Mouse (Mus musculus) left cerebral cortex, postnatal 10 days (tissue): ENCODE results near the gene Toporsl. TPM values are rescaled to one million over a fixed set of nuclear protein-coding genes. Genes with fewer than 3 reads are reported as not detected.

ENCODE experiments used
- DNase-seq, 2 experiments: peaks; one replicate each; pipeline ENCODE4 v3.0.0; 2021 to 2022; ENCODE audit warnings: low spot score in 2 of 2, mixed read lengths in 1 of 2; ENCODE audit errors: extremely low spot score in 1 of 2
- intact Hi-C: fragments of 180-260 bp; cut with DNase I; formaldehyde crosslinking; loops from one replicate; pipeline ENCODE4 v1.15.1; 2025
- total RNA-seq, 2 experiments: library from RNA; stranded (reverse); gene quantifications; 2 replicates each; pipeline ENCODE4 v1.2.3; 2021

The Toporsl gene
- total RNA-seq = not detected

GRCm38 (mm10) chr4:52595927-52596326 lies at the start of gene Toporsl:
Gene Toporsl (plus strand): TSS chr4:52596274.
- no peak for DNase-seq
- intact Hi-C loops = no loop called here

DNA sequence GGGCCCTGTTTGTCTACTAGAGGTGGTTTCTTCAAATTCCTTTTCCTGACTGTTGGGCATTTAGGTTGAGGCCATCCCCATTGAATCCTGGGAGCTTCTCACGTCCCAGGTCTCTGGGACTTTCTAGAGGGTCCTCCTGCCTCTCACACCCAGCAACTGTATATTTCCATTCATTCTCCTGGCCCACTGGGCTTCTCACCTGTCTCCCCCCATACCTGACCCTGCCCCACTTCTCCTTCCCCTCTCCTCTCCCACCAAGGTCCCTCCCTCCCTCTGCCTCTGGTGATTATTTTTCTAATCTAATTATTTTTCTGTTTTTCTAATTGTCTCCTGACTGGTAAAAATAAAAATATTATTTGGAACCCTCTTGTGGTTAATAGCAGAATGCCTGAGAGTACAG lies 38.4 kb upstream of the Toporsl start:
- intact Hi-C loops = no loop called here
- no peak for DNase-seq

DNA sequence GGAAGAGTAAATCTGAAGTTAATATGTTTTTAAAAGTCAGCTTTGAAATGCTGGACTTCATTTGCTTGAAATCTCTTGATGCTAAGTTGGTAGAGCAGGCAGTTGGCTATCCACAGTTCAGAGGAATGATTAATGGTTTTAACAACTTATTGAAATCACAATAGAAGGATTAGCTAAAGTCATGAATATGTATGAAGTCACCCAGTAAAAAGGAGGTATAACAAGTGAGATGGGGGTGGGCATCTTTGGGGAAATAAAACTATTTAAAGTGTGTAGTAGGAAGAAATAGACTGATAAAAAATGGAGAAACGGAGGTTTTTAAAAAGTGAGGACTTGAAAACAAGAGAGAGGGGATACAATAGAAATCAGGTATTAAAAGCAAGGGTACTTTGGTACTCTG lies 38.0 kb upstream of the Toporsl start:
- intact Hi-C loops = no loop called here
- no peak for DNase-seq

DNA sequence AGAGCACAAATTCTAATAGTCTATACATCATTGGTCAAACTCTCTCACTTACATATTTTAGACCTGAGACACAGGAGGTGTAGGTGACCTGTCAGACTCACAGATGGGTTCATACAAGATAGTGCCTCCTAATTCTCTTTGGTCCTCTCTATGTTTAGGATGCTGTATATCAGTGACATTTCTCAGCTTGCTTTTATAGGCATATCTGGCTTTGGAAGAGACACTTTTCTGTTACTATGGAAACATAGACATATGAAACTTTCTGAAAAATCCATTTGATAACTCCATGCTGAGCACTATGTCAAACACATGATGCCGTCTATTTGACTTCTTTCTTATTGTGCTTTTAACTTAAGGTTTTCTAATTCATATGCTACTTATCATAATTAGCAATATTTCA lies 32.2 kb upstream of the Toporsl start:
- intact Hi-C loops = no loop called here
- no peak for DNase-seq

DNA sequence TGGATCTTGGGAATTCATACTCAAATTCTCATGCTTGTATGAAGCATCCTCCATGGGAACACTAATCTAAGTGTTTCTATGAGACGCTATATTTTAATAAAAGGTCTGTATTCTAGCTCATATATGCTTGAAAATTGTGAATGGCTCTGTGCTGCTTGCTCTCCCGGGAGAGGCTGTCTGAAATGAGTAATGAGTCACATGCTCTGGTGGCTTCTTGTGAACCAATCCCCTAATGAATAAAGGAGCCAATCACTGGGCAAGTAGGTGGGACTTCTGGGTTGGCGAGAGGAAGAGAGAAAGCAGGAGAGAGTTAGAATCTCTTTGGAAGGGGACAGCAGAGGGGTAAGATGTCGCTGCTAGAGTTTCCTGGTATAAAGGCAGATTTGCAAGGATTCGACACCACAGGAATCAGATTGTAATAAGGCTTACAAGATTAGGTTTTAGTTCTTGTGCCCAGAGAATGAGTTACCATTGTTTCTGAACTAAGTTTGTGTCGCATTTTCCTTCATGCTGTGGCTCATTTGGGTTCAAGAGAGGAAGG lies 9.8 kb upstream of the Toporsl start:
- no peak for DNase-seq
- intact Hi-C loops = no loop called here

GRCm38 (mm10) chr4:52593821-52594356 lies 2.2 kb upstream of the Toporsl start:
- no peak for DNase-seq
- intact Hi-C loops = no loop called here

DNA sequence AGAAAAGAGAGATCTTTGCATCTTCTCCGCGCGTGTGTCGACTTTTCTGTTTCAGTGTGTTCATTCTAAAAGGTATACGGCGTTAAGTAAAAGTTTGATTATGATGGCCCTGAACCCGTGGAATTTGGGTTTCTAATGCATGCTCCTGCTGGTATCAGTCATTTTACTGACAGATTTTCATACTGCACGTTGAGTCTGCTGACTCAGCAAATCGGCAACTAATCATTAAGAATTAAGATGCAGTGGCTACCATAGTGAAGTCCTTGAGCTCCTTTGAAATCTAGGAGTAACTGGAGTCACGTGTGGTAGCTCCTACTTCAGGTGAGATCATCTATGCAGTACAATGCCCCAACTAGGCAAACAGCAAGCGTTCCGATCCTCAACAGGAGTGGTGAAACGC lies 1.4 kb upstream of the Toporsl start:
- DNase-seq = no peak
- intact Hi-C loops = no loop called here

DNA sequence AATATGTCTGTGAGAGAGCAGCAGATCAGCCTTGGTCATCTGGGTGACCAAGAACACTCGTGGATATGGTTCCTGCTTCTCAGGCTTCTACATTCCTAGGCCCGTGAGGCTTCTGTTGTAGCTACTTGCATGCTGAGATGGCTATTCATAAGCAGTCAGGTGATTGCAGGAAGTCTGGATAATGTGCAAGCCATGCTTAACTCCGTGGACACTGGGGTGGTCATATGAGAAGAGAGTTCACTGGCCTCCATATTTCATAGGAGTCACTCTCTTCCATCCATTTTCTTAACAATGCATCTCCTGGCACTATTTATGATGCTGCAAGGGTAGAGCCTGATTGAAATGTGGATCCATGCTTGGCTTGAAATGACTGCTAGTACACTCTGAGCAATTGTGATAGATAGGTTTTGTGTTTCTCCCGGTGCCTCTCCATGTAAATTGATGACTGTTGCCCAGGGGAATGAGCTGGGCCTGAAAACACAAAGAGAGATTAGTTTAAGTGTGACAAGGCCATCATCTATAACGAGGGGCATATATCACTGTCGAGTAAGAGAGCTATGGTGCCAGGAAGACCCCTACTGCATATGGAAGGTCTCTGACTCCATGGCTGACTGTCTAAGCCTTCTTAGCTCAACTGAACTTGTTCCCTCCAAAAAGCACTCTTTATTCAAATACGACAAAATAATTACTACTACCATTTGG lies 2.3 kb downstream of the Toporsl start:
- intact Hi-C loops = no loop called here
- DNase-seq = no peak

GRCm38 (mm10) chr4:52606923-52607322 lies 10.8 kb downstream of the Toporsl start:
- DNase-seq = no peak
- intact Hi-C loops = no loop called here

- no peak for DNase-seq
- intact Hi-C loops = no loop called here
These were observed 38.9 kb downstream of the Toporsl start for GRCm38 (mm10) chr4:52634986-52635385.

GRCm38 (mm10) chr4:52647791-52648190 lies 51.7 kb downstream of the Toporsl start:
- no peak for DNase-seq
- intact Hi-C loops = no loop called here

DNA sequence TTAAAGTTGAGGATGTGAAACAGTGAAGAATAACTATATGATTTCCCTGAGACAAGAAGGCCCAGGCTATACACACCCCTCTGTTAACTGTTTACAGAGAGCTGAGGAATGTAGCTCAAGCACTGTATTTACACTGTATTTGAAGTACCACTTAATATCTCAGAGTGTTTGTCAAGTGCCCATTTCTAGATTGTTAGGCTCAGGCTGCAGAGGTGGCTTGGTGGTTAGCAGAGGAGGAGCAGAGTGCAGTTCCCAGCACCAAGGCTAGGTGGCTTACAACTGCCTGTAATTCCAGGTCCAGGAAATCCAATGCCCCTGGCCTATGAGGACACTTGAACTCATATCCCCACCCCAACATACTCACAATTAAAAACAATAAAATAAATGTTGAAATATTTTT lies 63.6 kb downstream of the Toporsl start:
- intact Hi-C loops = no loop called here
- no peak for DNase-seq

- intact Hi-C loops = no loop called here
- DNase-seq = no peak
These were observed 64.6 kb downstream of the Toporsl start for GRCm38 (mm10) chr4:52660701-52661117.

- DNase-seq = no peak
- intact Hi-C loops = no loop called here
These were observed 65.2 kb downstream of the Toporsl start for GRCm38 (mm10) chr4:52661311-52661710.

Other genes with a start within 250 kb of the Toporsl start
- 1 to 10 TPM; 7.1 to 8.6 TPM for gene Smc2, start 157.0 kb upstream of the Toporsl start, total RNA-seq
- gene Vma21-ps, start 99.0 kb upstream of the Toporsl start, total RNA-seq = not detected
- not detected for gene Olfr275, start 218.3 kb downstream of the Toporsl start, total RNA-seq